Mouse (Mus musculus): ENCODE results near the gene Abcb8. TPM values are rescaled to one million over a fixed set of nuclear protein-coding genes. Genes with fewer than 3 reads are reported as not detected.

The Abcb8 gene
- polyA plus RNA-seq, 1 experiment from 2014 or later = 30.5 TPM

DNA sequence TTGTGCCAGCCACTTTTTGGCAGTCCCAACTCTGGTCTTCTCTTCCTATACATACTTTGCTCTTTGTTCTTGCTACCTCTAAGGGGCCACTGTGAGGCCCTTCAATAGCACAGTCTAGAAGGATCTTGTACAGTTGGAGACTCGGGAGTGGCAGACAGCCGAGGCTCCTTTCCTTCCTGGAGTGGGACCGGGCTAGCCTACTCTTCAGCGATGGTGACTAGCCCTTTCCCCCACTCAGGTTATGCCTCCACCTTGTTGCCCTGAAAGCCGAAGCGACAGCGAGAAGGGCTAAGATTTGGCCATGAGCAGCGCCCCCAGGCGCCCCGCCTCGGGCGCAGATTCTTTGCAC, 33.8 kb downstream of the Abcb8 start:
- peaks cover 62% of the 10 kb centered on the region for H3K4me1 ChIP-seq (replicated peaks)
- WGBS (ENCODE audit: insufficient replicate concordance) = 33% methylated on average over 12 of the region's 12 CpGs
- H3K27me3 ChIP-seq = no peaks in the 10 kb centered on the region
- no peak for ATAC-seq (ENCODE audit: low read depth)
- peak overlapping the region; percentile 22; the same call in 1 of the 2 replicates for H3K9ac ChIP-seq
- H3K9me3 ChIP-seq (replicated peaks) = no peaks in the 10 kb centered on the region
- peak overlapping the region; percentile 94 for H3K4me2 ChIP-seq
- DNase-seq = no peak
- no peak overlapping the region for H3K4me3 ChIP-seq (replicated peaks)
- H3K36me3 ChIP-seq = peaks cover 31% of the 10 kb centered on the region
- H3K27ac ChIP-seq = no peak overlapping the region

- H3K27me3 ChIP-seq = no peaks in the 10 kb centered on the region
- H3K4me1 ChIP-seq (replicated peaks) = peaks cover 54% of the 10 kb centered on the region
- WGBS (ENCODE audit: insufficient replicate concordance) = 9% methylated on average over 15 of the region's 15 CpGs
- DNase-seq (no peak), ATAC-seq (ENCODE audit: low read depth) (no peak)
- no peak overlapping the region for H3K9ac ChIP-seq
- no peaks in the 10 kb centered on the region for H3K9me3 ChIP-seq (replicated peaks)
- peak overlapping the region; percentile 39; the same call in 1 of the 2 replicates for H3K27ac ChIP-seq
- H3K36me3 ChIP-seq = peaks cover 39% of the 10 kb centered on the region
- H3K4me3 ChIP-seq (replicated peaks) = peak overlapping the region; percentile 36
- peak overlapping the region; percentile 94 for H3K4me2 ChIP-seq
Measured at GRCm38 (mm10) chr5:24427981-24428402, 34.5 kb downstream of the Abcb8 start.

DNA sequence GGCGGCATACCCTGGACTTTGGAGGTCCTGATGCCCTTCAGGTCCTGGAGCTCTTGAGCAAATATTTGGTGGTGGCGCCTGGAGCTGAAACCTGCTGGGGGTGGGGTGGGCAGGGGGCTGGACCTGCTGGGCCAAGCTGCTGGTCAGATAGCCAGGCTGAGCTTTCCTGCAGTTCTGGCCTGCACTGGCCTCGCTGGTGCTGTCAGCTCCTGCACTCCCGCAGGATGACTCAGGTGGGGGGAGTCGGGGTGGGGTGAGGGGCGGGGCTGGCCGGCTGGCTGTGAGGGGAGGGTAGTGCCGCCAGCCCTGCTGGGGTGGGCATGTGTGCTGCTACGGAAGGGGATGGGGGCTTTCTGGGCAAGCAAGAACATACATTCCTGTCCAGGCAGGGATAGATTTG, 35.1 kb downstream of the Abcb8 start:
- H3K27ac ChIP-seq = 0 out of 2 replicates have a peak overlapping the region, but pooled peaks have one; percentile 39
- 25% methylated on average over 9 of the region's 9 CpGs for WGBS (ENCODE audit: insufficient replicate concordance)
- no peak overlapping the region for H3K9ac ChIP-seq
- H3K36me3 ChIP-seq = peaks cover 44% of the 10 kb centered on the region
- DNase-seq = no peak
- ATAC-seq (ENCODE audit: low read depth) = no peak
- H3K27me3 ChIP-seq = no peaks in the 10 kb centered on the region
- H3K4me1 ChIP-seq (replicated peaks) = peaks cover 53% of the 10 kb centered on the region
- H3K9me3 ChIP-seq (replicated peaks) = no peaks in the 10 kb centered on the region
- H3K4me3 ChIP-seq (replicated peaks) = peak overlapping the region; percentile 36
- peak overlapping the region; percentile 94 for H3K4me2 ChIP-seq

GRCm38 (mm10) chr5:24433993-24434392, 40.5 kb downstream of the Abcb8 start:
- DNase-seq (no peak), ATAC-seq (ENCODE audit: low read depth) (no peak)
- Histone ChIP-seq H3K9me3 (replicated peaks) (no peaks in the 10 kb centered on the region), H3K27ac (no peak overlapping the region), H3K4me3 (replicated peaks) (no peak overlapping the region), H3K4me1 (replicated peaks) (peaks cover 6% of the 10 kb centered on the region; the same call in 1 of the 2 replicates), H3K4me2 (no peak overlapping the region), H3K27me3 (no peaks in the 10 kb centered on the region), H3K9ac (no peak overlapping the region), H3K36me3 (peaks cover 80% of the 10 kb centered on the region)
- 73% methylated on average over 8 of the region's 8 CpGs for WGBS (ENCODE audit: insufficient replicate concordance)

- ATAC-seq (ENCODE audit: low read depth) (no peak), DNase-seq (no peak)
- Histone ChIP-seq H3K4me2 (no peak overlapping the region), H3K9ac (no peak overlapping the region), H3K27ac (no peak overlapping the region), H3K36me3 (peaks cover 57% of the 10 kb centered on the region), H3K27me3 (no peaks in the 10 kb centered on the region), H3K9me3 (replicated peaks) (no peaks in the 10 kb centered on the region), H3K4me3 (replicated peaks) (no peak overlapping the region), H3K4me1 (replicated peaks) (peaks cover 23% of the 10 kb centered on the region)
- 92% methylated on average over 8 of the region's 8 CpGs for WGBS (ENCODE audit: insufficient replicate concordance)
Measured at GRCm38 (mm10) chr5:24441187-24441586, 47.7 kb downstream of the Abcb8 start.

DNA sequence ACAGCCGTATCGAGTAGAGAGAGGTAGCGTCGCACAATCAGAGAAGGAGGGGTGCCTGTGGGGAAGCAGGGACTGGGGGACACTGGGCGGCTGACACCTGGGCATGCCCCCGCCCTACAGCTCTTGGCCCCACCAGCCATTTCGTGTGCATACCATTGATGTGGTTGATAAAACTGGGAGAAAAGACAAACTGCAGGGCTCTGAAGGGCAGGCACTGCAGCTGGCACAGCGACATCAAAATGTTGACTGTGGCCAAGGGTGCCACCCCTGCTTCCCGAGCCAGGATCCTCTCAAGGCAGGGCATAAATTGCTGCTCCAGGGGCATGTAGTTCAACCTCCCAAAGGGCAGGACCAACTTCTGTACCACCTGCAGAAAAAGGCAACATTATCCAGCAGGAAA, 48.6 kb downstream of the Abcb8 start:
- Histone ChIP-seq H3K9me3 (replicated peaks) (no peaks in the 10 kb centered on the region), H3K9ac (no peak overlapping the region), H3K4me2 (no peak overlapping the region), H3K27me3 (no peaks in the 10 kb centered on the region), H3K4me3 (replicated peaks) (no peak overlapping the region), H3K4me1 (replicated peaks) (peaks cover 31% of the 10 kb centered on the region), H3K36me3 (peaks cover 54% of the 10 kb centered on the region), H3K27ac (no peak overlapping the region)
- DNase-seq = no peak
- no peak for ATAC-seq (ENCODE audit: low read depth)
- WGBS (ENCODE audit: insufficient replicate concordance) = 78% methylated on average over 9 of the region's 9 CpGs

DNA sequence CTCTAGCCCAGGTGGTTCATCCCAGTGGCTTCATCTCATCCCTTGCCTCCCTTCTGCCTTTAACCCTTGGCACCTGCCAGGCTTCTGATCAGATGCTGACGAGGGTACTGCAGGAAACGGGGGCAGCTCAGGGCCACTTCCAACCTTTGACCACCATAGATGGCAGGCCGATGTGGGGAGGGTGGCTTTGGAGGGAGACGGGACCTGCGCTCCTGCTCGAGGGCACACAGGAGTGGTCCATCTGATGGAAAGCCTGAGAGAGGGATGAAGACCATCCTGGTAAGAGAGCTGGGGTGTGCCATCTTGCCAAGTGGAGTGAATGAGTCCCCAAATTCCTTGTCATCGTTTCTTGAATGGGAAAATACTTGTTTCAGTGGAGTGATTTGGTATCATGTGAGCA, 49.7 kb downstream of the Abcb8 start:
- DNase-seq (no peak), ATAC-seq (ENCODE audit: low read depth) (no peak)
- Histone ChIP-seq H3K4me1 (replicated peaks) (peaks cover 43% of the 10 kb centered on the region), H3K4me2 (peak overlapping the region; percentile 92), H3K9me3 (replicated peaks) (no peaks in the 10 kb centered on the region), H3K9ac (no peak overlapping the region), H3K27me3 (no peaks in the 10 kb centered on the region), H3K27ac (no peak overlapping the region), H3K4me3 (replicated peaks) (no peak overlapping the region), H3K36me3 (peaks cover 54% of the 10 kb centered on the region)
- WGBS (ENCODE audit: insufficient replicate concordance) = 87% methylated on average over 7 of the region's 7 CpGs

DNA sequence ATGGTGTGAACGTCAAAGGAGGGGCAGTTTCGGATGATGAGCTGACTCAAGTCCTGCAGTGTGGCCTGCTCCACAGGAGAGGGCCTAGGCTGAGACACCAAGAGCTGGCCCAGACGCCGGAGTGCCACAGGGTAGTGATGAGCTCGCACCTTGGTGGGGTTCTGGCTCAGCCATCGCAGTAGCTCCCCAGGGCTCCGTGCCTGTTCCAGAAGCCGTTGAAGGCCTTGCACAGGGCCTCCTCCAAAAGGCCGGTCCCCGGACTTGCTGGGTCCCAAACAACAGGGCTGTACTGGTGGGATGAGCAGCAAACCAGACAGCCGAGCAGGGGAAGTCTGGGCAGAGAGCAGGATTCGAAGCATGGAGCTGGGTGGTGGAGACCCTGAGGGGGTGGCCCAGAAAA, 50.5 kb downstream of the Abcb8 start:
- WGBS (ENCODE audit: insufficient replicate concordance) = 81% methylated on average over 12 of the region's 12 CpGs
- peaks cover 45% of the 10 kb centered on the region for H3K4me1 ChIP-seq (replicated peaks)
- peaks cover 48% of the 10 kb centered on the region for H3K36me3 ChIP-seq
- H3K9me3 ChIP-seq (replicated peaks) = no peaks in the 10 kb centered on the region
- peak overlapping the region; percentile 89 for H3K9ac ChIP-seq
- ATAC-seq (ENCODE audit: low read depth) = no peak
- peak overlapping the region; percentile 92 for H3K4me2 ChIP-seq
- H3K27me3 ChIP-seq = no peaks in the 10 kb centered on the region
- no peak for DNase-seq
- peak overlapping the region; percentile 89; the same call in 1 of the 2 replicates for H3K27ac ChIP-seq
- H3K4me3 ChIP-seq (replicated peaks) = peak overlapping the region; percentile 82

- Histone ChIP-seq H3K4me2 (peak within 1 kb of the TSS; percentile 92), H3K27me3 (no peaks in the 10 kb centered on the region), H3K4me3 (replicated peaks) (peak within 1 kb of the TSS; percentile 82), H3K9ac (peak within 1 kb of the TSS; percentile 89), H3K4me1 (replicated peaks) (peaks cover 45% of the 10 kb centered on the region), H3K36me3 (peaks cover 38% of the 10 kb centered on the region), H3K27ac (peak within 1 kb of the TSS; percentile 89), H3K9me3 (replicated peaks) (no peaks in the 10 kb centered on the region)
- DNase-seq (peak; percentile 91), ATAC-seq (ENCODE audit: low read depth) (peak; percentile 81)
- WGBS (ENCODE audit: insufficient replicate concordance) = under 1% methylated on average over 60 of the region's 60 CpGs
Measured at GRCm38 (mm10) chr5:24444746-24445427, 51.4 kb downstream of the Abcb8 start, which contains the start of gene Fastk. Fastk (minus strand) TSS chr5:24445287.

DNA sequence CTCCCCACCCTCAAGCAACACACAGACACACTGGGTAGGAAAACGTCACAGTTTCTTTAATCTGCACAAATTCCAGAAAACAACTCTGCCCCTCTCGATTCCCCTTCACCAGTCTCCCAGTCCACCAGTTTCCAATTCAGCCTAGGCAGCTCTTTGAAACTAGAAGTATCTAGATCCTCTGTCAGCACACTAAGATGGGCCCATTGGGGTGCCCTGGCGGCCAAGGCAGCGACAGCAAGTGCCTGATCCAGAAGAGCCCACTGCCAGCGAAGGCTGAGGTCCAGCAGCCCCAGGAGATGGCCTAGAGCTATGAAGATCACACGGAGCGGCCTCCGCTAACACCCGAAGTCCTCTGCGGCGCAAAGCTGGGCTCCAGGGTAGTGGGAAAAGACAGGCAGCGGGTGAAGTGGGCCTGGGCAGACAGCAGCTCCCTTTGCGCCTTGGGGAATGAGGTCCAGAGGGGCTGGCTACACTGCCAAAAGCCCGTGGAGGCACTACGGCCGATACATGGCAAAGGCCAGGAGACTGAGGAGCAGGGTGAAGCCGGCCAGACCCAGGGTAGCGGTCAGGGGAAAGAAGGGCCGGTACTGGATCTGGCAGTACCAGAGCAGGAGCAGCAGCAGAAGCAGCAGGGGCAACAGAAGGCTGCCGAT, 52.1 kb downstream of the Abcb8 start:
- Histone ChIP-seq H3K4me3 (replicated peaks) (peak overlapping the region; percentile 82), H3K4me1 (replicated peaks) (peaks cover 49% of the 10 kb centered on the region), H3K27me3 (no peaks in the 10 kb centered on the region), H3K4me2 (peak overlapping the region; percentile 92), H3K27ac (peak overlapping the region; percentile 89), H3K9ac (peak overlapping the region; percentile 89), H3K36me3 (peaks cover 31% of the 10 kb centered on the region), H3K9me3 (replicated peaks) (no peaks in the 10 kb centered on the region)
- no peak for DNase-seq
- 57% methylated on average over 20 of the region's 20 CpGs for WGBS (ENCODE audit: insufficient replicate concordance)
- no peak for ATAC-seq (ENCODE audit: low read depth)

DNA sequence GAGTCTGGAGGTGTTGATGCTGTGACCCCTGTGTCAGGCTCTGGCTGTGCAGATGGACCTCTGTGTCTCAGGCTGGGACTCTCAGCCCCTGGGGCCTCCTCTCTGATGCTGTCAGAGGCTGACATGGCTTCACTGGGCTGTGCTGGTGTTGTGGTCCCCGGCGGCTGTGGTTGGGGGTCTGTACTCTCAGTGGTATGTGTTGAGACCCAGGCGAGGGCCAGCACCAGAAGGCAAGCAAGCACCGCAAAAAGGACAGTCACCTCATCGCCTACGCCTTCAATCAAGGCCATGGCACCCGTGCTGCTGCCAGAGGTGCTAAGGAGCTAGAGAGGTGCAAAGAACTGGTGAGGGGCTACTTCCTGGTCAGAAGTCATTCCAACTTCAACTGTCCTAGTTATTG, 53.2 kb downstream of the Abcb8 start:
- no peaks in the 10 kb centered on the region for H3K27me3 ChIP-seq
- peak overlapping the region; percentile 66 for H3K4me3 ChIP-seq (replicated peaks)
- WGBS (ENCODE audit: insufficient replicate concordance) = 84% methylated on average over 7 of the region's 7 CpGs
- ATAC-seq (ENCODE audit: low read depth) = no peak
- DNase-seq = no peak
- H3K4me1 ChIP-seq (replicated peaks) = peaks cover 60% of the 10 kb centered on the region
- peak overlapping the region; percentile 62 for H3K27ac ChIP-seq
- H3K4me2 ChIP-seq = peak overlapping the region; percentile 82
- H3K9me3 ChIP-seq (replicated peaks) = no peaks in the 10 kb centered on the region
- peaks cover 21% of the 10 kb centered on the region for H3K36me3 ChIP-seq
- peak overlapping the region; percentile 70; the same call in 1 of the 2 replicates for H3K9ac ChIP-seq

All from liver, embryonic 13.5 days (tissue).